Mouse (Mus musculus) spleen, postnatal 36 days (tissue): Measurements from ENCODE around the gene Rel.

Source experiments
- DNase-seq, 2 experiments: peaks; one replicate each; pipeline ENCODE4 v3.0.0; 2022; ENCODE audit warnings: low spot score in 2 of 2, mixed read lengths in 1 of 2

Rel gene

GRCm38 (mm10) chr11:23744352-23744751 is 26.4 kb downstream of the Rel start:
- no peak for DNase-seq

GRCm38 (mm10) chr11:23741386-23741785 is 29.4 kb downstream of the Rel start:
- DNase-seq = no peak

GRCm38 (mm10) chr11:23740895-23741294 is 29.9 kb downstream of the Rel start:
- no peak for DNase-seq

- DNase-seq = no peak
Observed at GRCm38 (mm10) chr11:23735820-23736470, 34.8 kb downstream of the Rel start.

GRCm38 (mm10) chr11:23734749-23735286 is 36.0 kb downstream of the Rel start:
- no peak for DNase-seq

- DNase-seq = no peak
Observed at GRCm38 (mm10) chr11:23732840-23733239, 37.9 kb downstream of the Rel start.

- DNase-seq = no peak
Observed at GRCm38 (mm10) chr11:23730120-23730519, 40.6 kb downstream of the Rel start.

- DNase-seq = no peak
Observed at GRCm38 (mm10) chr11:23728186-23728585, 42.6 kb downstream of the Rel start.

- DNase-seq = no peak
Observed at GRCm38 (mm10) chr11:23726441-23726840, 44.3 kb downstream of the Rel start.

- DNase-seq = no peak
Observed at GRCm38 (mm10) chr11:23725850-23726249, 44.9 kb downstream of the Rel start.

- DNase-seq = no peak
Observed at GRCm38 (mm10) chr11:23722326-23722725, 48.4 kb downstream of the Rel start.

GRCm38 (mm10) chr11:23719825-23720224 is 50.9 kb downstream of the Rel start:
- no peak for DNase-seq

- no peak for DNase-seq
Observed at GRCm38 (mm10) chr11:23718856-23719255, 51.9 kb downstream of the Rel start.

GRCm38 (mm10) chr11:23712299-23712698 is 58.5 kb downstream of the Rel start:
- no peak for DNase-seq

- DNase-seq = no peak
Observed at GRCm38 (mm10) chr11:23704604-23705294, 66.0 kb downstream of the Rel start.

GRCm38 (mm10) chr11:23701831-23702230 is 68.9 kb downstream of the Rel start:
- no peak for DNase-seq

GRCm38 (mm10) chr11:23699414-23700095 is 71.2 kb downstream of the Rel start:
- peak; percentile 30 to 56 for DNase-seq

GRCm38 (mm10) chr11:23698526-23698925 is 72.2 kb downstream of the Rel start:
- DNase-seq = no peak

GRCm38 (mm10) chr11:23695847-23696246 is 74.9 kb downstream of the Rel start:
- no peak for DNase-seq

- DNase-seq = no peak
Observed at GRCm38 (mm10) chr11:23693286-23693685, 77.5 kb downstream of the Rel start.

- DNase-seq = no peak
Observed at GRCm38 (mm10) chr11:23688060-23688459, 82.7 kb downstream of the Rel start.
